Mouse (Mus musculus): ENCODE measurements around the gene Hdgfl1. TPM values are rescaled to one million over a fixed set of nuclear protein-coding genes. Genes with fewer than 3 reads are reported as not detected.

Hdgfl1 gene
- polyA plus RNA-seq, 1 experiment from 2014 or later: not detected

DNA sequence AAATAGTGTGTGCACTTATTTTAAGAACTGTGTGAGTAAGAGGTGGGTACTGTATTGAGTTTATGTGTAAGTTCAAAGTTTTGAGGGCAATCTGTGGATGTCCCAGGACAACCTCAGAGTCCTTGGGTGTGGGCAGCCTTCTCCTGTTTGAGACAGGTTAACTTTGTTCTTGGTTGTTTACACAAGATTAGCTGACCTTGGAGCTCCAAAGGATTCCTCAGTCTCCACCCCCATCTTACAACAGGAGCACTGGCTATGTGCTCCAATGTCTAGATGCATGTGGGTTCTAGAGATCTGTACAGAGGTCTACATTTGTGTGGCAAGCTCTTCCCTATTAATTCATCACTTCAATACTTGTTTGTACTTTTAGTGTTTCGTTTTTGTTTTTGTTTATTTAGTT lies 49.0 kb downstream of the Hdgfl1 start:
- Histone ChIP-seq H3K27ac (no peak overlapping the region), H3K27me3 (ENCODE audit: insufficient read depth, poor library complexity, severe bottlenecking) (no peaks in the 10 kb centered on the region), H3K4me3 (no peak overlapping the region), H3K9me3 (no peaks in the 10 kb centered on the region), H3K36me3 (no peaks in the 10 kb centered on the region), H3K4me1 (replicated peaks) (no peaks in the 10 kb centered on the region)
- 83% methylated on average over 1 of the region's 1 CpGs for WGBS
- no peak for DNase-seq (ENCODE audit: low spot score)

DNA sequence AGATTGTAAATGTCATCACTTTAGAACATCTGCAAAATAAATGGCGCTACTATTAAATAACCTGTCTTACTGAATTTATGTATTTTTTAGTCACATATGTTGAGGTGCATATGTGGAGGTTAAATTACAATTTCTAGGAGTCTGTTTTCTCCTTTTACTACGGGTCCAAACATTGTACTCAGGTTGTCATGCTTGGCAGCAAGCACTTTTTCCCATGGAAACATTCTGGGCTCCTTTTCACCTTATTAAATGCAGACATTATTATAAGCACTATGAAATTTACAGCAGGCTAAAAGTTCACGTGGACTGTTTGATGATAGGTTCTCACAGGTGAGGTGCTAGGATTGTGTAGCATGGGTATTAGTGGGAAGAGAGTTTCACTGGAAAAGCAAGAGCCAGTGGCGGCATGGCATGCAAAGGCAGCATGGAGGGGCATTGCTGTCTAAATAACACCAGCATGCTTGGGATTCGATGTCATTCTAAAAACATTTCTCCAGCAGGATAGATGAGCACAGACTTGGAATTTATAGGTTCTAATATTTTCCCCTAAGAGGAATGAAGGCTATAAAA lies 50.7 kb downstream of the Hdgfl1 start:
- 84% methylated on average over 5 of the region's 5 CpGs for WGBS
- no peak for DNase-seq (ENCODE audit: low spot score)
- Histone ChIP-seq H3K4me1 (replicated peaks) (no peaks in the 10 kb centered on the region), H3K36me3 (no peaks in the 10 kb centered on the region), H3K27ac (no peak overlapping the region), H3K27me3 (ENCODE audit: insufficient read depth, poor library complexity, severe bottlenecking) (no peaks in the 10 kb centered on the region), H3K9me3 (no peaks in the 10 kb centered on the region), H3K4me3 (no peak overlapping the region)

Data from hindbrain, embryonic 10.5 days (tissue).